Mouse (Mus musculus) gastrocnemius, adult 2 months (tissue): Measurements from ENCODE around the gene Plekhg3. TPM values are rescaled to one million over a fixed set of nuclear protein-coding genes. Genes with fewer than 3 reads are reported as not detected.

Source experiments
- DNase-seq: peaks from one replicate; pipeline ENCODE4 v3.0.0; 2022
- H3K27ac ChIP-seq: fragments of 200-600 bp; 2 replicates; pipeline ENCODE4 v1.8.1; 2022; ENCODE audit warnings: mild to moderate bottlenecking
- H3K4me3 ChIP-seq: fragments of 200-600 bp; 2 replicates; pipeline ENCODE4 v1.8.1; 2022; ENCODE audit warnings: mild to moderate bottlenecking, moderate library complexity
- CTCF ChIP-seq: fragments of 200-600 bp; IDR thresholded peaks from 2 replicates; pipeline ENCODE4 v1.8.1; 2022; ENCODE audit warnings: antibody characterized with exemption, mild to moderate bottlenecking, moderate library complexity
- intact Hi-C: fragments of 180-260 bp; cut with DNase I; formaldehyde crosslinking; loops from one replicate; pipeline ENCODE4 v1.15.1; 2025
- total RNA-seq, 2 experiments: library from RNA; stranded (reverse); gene quantifications; 2 replicates each; pipeline ENCODE4 v1.2.3; 2021

The Plekhg3 gene
- total RNA-seq, 2 experiments from 2014 or later: 5.3 to 6.1 TPM

- no peak overlapping the region for H3K4me3 ChIP-seq
- DNase-seq: no peak
- intact Hi-C loops: no loop called here
- TF ChIP-seq CTCF: no peak
- no peak overlapping the region for H3K27ac ChIP-seq
These were observed 27.7 kb upstream of the Plekhg3 start for GRCm38 (mm10) chr12:76502981-76503380.

GRCm38 (mm10) chr12:76506522-76506921 is 24.2 kb upstream of the Plekhg3 start:
- TF ChIP-seq CTCF: no peak
- H3K27ac ChIP-seq: peak overlapping the region; percentile 51
- peak; percentile 79 for DNase-seq
- H3K4me3 ChIP-seq: no peak overlapping the region
- intact Hi-C loops: no loop called here

- H3K27ac ChIP-seq: peak overlapping the region; percentile 51
- no peak for TF ChIP-seq CTCF
- no peak overlapping the region for H3K4me3 ChIP-seq
- no peak for DNase-seq
- intact Hi-C loops: no loop called here
These were observed 22.9 kb upstream of the Plekhg3 start for GRCm38 (mm10) chr12:76507791-76508190.

- TF ChIP-seq CTCF: no peak
- DNase-seq: no peak
- H3K4me3 ChIP-seq: no peak overlapping the region
- intact Hi-C loops: no loop called here
- H3K27ac ChIP-seq: no peak overlapping the region
These were observed 21.7 kb upstream of the Plekhg3 start for GRCm38 (mm10) chr12:76508909-76509440.

GRCm38 (mm10) chr12:76512731-76513130 is 18.0 kb upstream of the Plekhg3 start:
- no peak for DNase-seq
- H3K4me3 ChIP-seq: no peak overlapping the region
- intact Hi-C loops: no loop called here
- no peak for TF ChIP-seq CTCF
- peak overlapping the region; percentile 1; the same call in 1 of the 2 replicates for H3K27ac ChIP-seq

- Histone ChIP-seq H3K27ac (peak overlapping the region; percentile 16; the same call in 1 of the 2 replicates), H3K4me3 (no peak overlapping the region)
- no peak for DNase-seq
- intact Hi-C loops: no loop called here
- no peak for TF ChIP-seq CTCF
These were observed 15.8 kb upstream of the Plekhg3 start for GRCm38 (mm10) chr12:76514842-76515241.

- TF ChIP-seq CTCF: no peak
These were observed 12.7 kb upstream of the Plekhg3 start for GRCm38 (mm10) chr12:76518000-76518399.

GRCm38 (mm10) chr12:76518909-76519842 is 11.5 kb upstream of the Plekhg3 start:
- peak overlapping the region; percentile 46; the same call in 1 of the 2 replicates for H3K27ac ChIP-seq
- intact Hi-C loops: no loop called here

More at GRCm38 (mm10) chr12:76518000-76518399, 12.7 kb upstream of the Plekhg3 start:
- Histone ChIP-seq H3K4me3 (no peak overlapping the region), H3K27ac (no peak overlapping the region)
- intact Hi-C loops: no loop called here
- no peak for DNase-seq

GRCm38 (mm10) chr12:76523654-76524053 is 7.0 kb upstream of the Plekhg3 start:
- intact Hi-C loops: no loop called here

More at GRCm38 (mm10) chr12:76518909-76519842, 11.5 kb upstream of the Plekhg3 start:
- DNase-seq: no peak
- no peak overlapping the region for H3K4me3 ChIP-seq
- TF ChIP-seq CTCF: no peak

GRCm38 (mm10) chr12:76524915-76525314 is 5.8 kb upstream of the Plekhg3 start:
- TF ChIP-seq CTCF: no peak
- Histone ChIP-seq H3K4me3 (no peak overlapping the region), H3K27ac (no peak overlapping the region)
- intact Hi-C loops: no loop called here
- no peak for DNase-seq

More at GRCm38 (mm10) chr12:76523654-76524053, 7.0 kb upstream of the Plekhg3 start:
- no peak for TF ChIP-seq CTCF
- Histone ChIP-seq H3K27ac (no peak overlapping the region), H3K4me3 (no peak overlapping the region)
- no peak for DNase-seq

GRCm38 (mm10) chr12:76527245-76527881 is 3.3 kb upstream of the Plekhg3 start:
- intact Hi-C loops: no loop called here
- no peak for DNase-seq
- Histone ChIP-seq H3K4me3 (no peak overlapping the region), H3K27ac (no peak overlapping the region)
- TF ChIP-seq CTCF: no peak

GRCm38 (mm10) chr12:76528766-76529165 is 1.9 kb upstream of the Plekhg3 start:
- no peak for TF ChIP-seq CTCF
- Histone ChIP-seq H3K27ac (peak overlapping the region; percentile 35; the same call in 1 of the 2 replicates), H3K4me3 (no peak overlapping the region)
- DNase-seq: no peak
- intact Hi-C loops: no loop called here
